Mouse (Mus musculus) liver, embryonic 11.5 days (tissue): Measurements from ENCODE around the gene Pithd1. TPM values are rescaled to one million over a fixed set of nuclear protein-coding genes. Genes with fewer than 3 reads are reported as not detected.
"Not testable (repeated sequence)": the region's sequence is repeated elsewhere in the genome, so short reads cannot be mapped to it uniquely, and the experiment has no call there.

Source experiments
- ATAC-seq: fragments of 200-750 bp; cut with Nextera tagmentation; replicated peaks from 2 replicates; pipeline ENCODE4 v1.8.0; 2017; ENCODE audit warnings: moderate number of reproducible peaks, mild to moderate bottlenecking, moderate TSS enrichment, moderate library complexity; ENCODE audit not compliant: low FRiP score
- DNase-seq: peaks from one replicate; pipeline ENCODE4 v3.0.0-alpha.2; 2017; ENCODE audit warnings: low spot score
- H3K27ac ChIP-seq: fragments of 300-500 bp; sonication (generic); 2 replicates; pipeline ENCODE4 v1.5.1; 2014; ENCODE audit warnings: mild to moderate bottlenecking, low read depth, low read length, control low read depth
- H3K27me3 ChIP-seq: fragments of 300-500 bp; sonication (generic); replicated peaks from 2 replicates; pipeline ENCODE4 v1.6.1; 2014; ENCODE audit warnings: low read length, mixed read lengths; ENCODE audit not compliant: control insufficient read depth, insufficient read depth
- H3K36me3 ChIP-seq: fragments of 300-500 bp; sonication (generic); 2 replicates; pipeline ENCODE4 v1.6.1; 2014; ENCODE audit warnings: mild to moderate bottlenecking, low read length, moderate library complexity, mixed read lengths; ENCODE audit not compliant: control insufficient read depth, insufficient read depth
- H3K4me1 ChIP-seq: fragments of 300-500 bp; sonication (generic); replicated peaks from 2 replicates; pipeline ENCODE4 v1.6.1; 2014; ENCODE audit warnings: low read length, mixed read lengths; ENCODE audit not compliant: control insufficient read depth, insufficient read depth
- H3K4me2 ChIP-seq: fragments of 300-500 bp; sonication (generic); 2 replicates; pipeline ENCODE4 v1.6.1; 2014; ENCODE audit warnings: mild to moderate bottlenecking, control low read depth, moderate library complexity
- H3K4me3 ChIP-seq: fragments of 300-500 bp; sonication (generic); 2 replicates; pipeline ENCODE4 v1.5.1; 2014; ENCODE audit warnings: low read depth, low read length, control low read depth
- H3K9ac ChIP-seq: fragments of 300-500 bp; sonication (generic); 2 replicates; pipeline ENCODE4 v1.6.1; 2014; ENCODE audit warnings: low read depth, low read length, control low read depth
- H3K9me3 ChIP-seq: fragments of 300-500 bp; sonication (generic); 2 replicates; pipeline ENCODE4 v1.6.1; 2016; ENCODE audit warnings: low read length, inconsistent platforms, mixed read lengths; ENCODE audit not compliant: control insufficient read depth
- WGBS: fragments of 180-500 bp; shearing (Covaris S2); extraction: QIAGEN DNeasy Blood & Tissue Kit; methylation state at CpG from one replicate; pipeline ENCODE4 v1.1.7; 2014; 5-methylcytosine and 5-hydroxymethylcytosine counted together
- polyA plus RNA-seq: library from polyadenylated mRNA; unstranded; fragments of >200 nt; fragmentation: Nextera tagmentation; extraction: Ambion mirVana; gene quantifications from 2 replicates; pipeline ENCODE4 v1.2.1, GENCODE M21; 2014

Gene Pithd1
- polyA plus RNA-seq, 1 experiment from 2014 or later, result 96.9 TPM

- Histone ChIP-seq H3K4me3 (no peak overlapping the region), H3K36me3 (peaks cover 14% of the 10 kb centered on the region), H3K9me3 (no peaks in the 10 kb centered on the region), H3K27me3 (no peaks in the 10 kb centered on the region), H3K4me1 (peaks cover 21% of the 10 kb centered on the region), H3K4me2 (no peak overlapping the region), H3K27ac (no peak overlapping the region), H3K9ac (no peak overlapping the region)
- DNase-seq, result no peak
- 90% methylated on average over 10 of the region's 10 CpGs for WGBS
- no peak for ATAC-seq
These were observed 37.6 kb downstream of the Pithd1 start for GRCm38 (mm10) chr4:135949475-135949874.

- DNase-seq, result no peak
- H3K4me1 ChIP-seq, result peaks cover 25% of the 10 kb centered on the region
- no peaks in the 10 kb centered on the region for H3K9me3 ChIP-seq
- no peak overlapping the region for H3K27ac ChIP-seq
- H3K4me3 ChIP-seq, result no peak overlapping the region
- 0 out of 2 replicates have a peak overlapping the region, but pooled peaks have one; percentile 39 for H3K9ac ChIP-seq
- H3K36me3 ChIP-seq, result peaks cover 13% of the 10 kb centered on the region
- H3K4me2 ChIP-seq, result peak overlapping the region; percentile 11; the same call in 1 of the 2 replicates
- no peak for ATAC-seq
- 79% methylated on average over 8 of the region's 8 CpGs for WGBS
- no peaks in the 10 kb centered on the region for H3K27me3 ChIP-seq
These were observed 38.9 kb downstream of the Pithd1 start for GRCm38 (mm10) chr4:135948142-135948541.

- Histone ChIP-seq H3K4me2 (peak overlapping the region; percentile 81), H3K9ac (peak overlapping the region; percentile 84), H3K4me1 (peaks cover 25% of the 10 kb centered on the region), H3K36me3 (peaks cover 3% of the 10 kb centered on the region), H3K27me3 (no peaks in the 10 kb centered on the region), H3K9me3 (no peaks in the 10 kb centered on the region), H3K27ac (peak overlapping the region; percentile 53), H3K4me3 (peak overlapping the region; percentile 82)
- WGBS, result 1% methylated on average over 28 of the region's 28 CpGs
- DNase-seq (no peak), ATAC-seq (peak; percentile 21)
These were observed 40.3 kb downstream of the Pithd1 start for GRCm38 (mm10) chr4:135946659-135947301.

GRCm38 (mm10) chr4:135946278-135946658, 40.8 kb downstream of the Pithd1 start, which contains the start of gene Hmgcl:
Hmgcl (plus strand) TSS chr4:135946448.
- H3K4me2 ChIP-seq, result peak within 1 kb of the TSS; percentile 81
- peak within 1 kb of the TSS; percentile 82 for H3K4me3 ChIP-seq
- peaks cover 25% of the 10 kb centered on the region for H3K4me1 ChIP-seq
- no peaks in the 10 kb centered on the region for H3K27me3 ChIP-seq
- DNase-seq (peak; percentile 90), ATAC-seq (peak; percentile 90)
- 0% methylated on average over 23 of the region's 23 CpGs for WGBS
- H3K9ac ChIP-seq, result peak within 1 kb of the TSS; percentile 84
- no peaks in the 10 kb centered on the region; the same call in 1 of the 2 replicates for H3K36me3 ChIP-seq
- H3K27ac ChIP-seq, result peak within 1 kb of the TSS; percentile 53
- H3K9me3 ChIP-seq, result no peaks in the 10 kb centered on the region

GRCm38 (mm10) chr4:135945706-135946105, 41.4 kb downstream of the Pithd1 start:
- H3K27ac ChIP-seq, result peak overlapping the region; percentile 26; the same call in 1 of the 2 replicates
- no peaks in the 10 kb centered on the region for H3K9me3 ChIP-seq
- no peak overlapping the region; the same call in 1 of the 2 replicates for H3K9ac ChIP-seq
- H3K4me1 ChIP-seq, result peaks cover 25% of the 10 kb centered on the region
- H3K4me2 ChIP-seq, result peak overlapping the region; percentile 81
- DNase-seq (no peak), ATAC-seq (peak; percentile 15; the same call in 1 of the 2 replicates)
- no peaks in the 10 kb centered on the region for H3K36me3 ChIP-seq
- no peaks in the 10 kb centered on the region for H3K27me3 ChIP-seq
- peak overlapping the region; percentile 82 for H3K4me3 ChIP-seq
- WGBS, result 69% methylated on average over 10 of the region's 10 CpGs

GRCm38 (mm10) chr4:135943389-135943788, 43.7 kb downstream of the Pithd1 start:
- no peaks in the 10 kb centered on the region for H3K36me3 ChIP-seq
- no peak overlapping the region for H3K9ac ChIP-seq
- H3K4me2 ChIP-seq, result no peak overlapping the region
- no peak overlapping the region for H3K4me3 ChIP-seq
- DNase-seq, result no peak
- ATAC-seq, result no peak
- no peaks in the 10 kb centered on the region for H3K9me3 ChIP-seq
- H3K4me1 ChIP-seq, result peaks cover 21% of the 10 kb centered on the region
- H3K27ac ChIP-seq, result no peak overlapping the region
- 55% methylated on average over 4 of the region's 4 CpGs for WGBS
- H3K27me3 ChIP-seq, result no peaks in the 10 kb centered on the region

GRCm38 (mm10) chr4:135942193-135942592, 44.9 kb downstream of the Pithd1 start:
- H3K4me2 ChIP-seq, result no peak overlapping the region
- H3K27ac ChIP-seq, result no peak overlapping the region
- no peak for ATAC-seq
- H3K9ac ChIP-seq, result no peak overlapping the region
- DNase-seq, result no peak
- 66% methylated on average over 6 of the region's 6 CpGs for WGBS
- H3K27me3 ChIP-seq, result no peaks in the 10 kb centered on the region
- no peak overlapping the region for H3K4me3 ChIP-seq
- no peaks in the 10 kb centered on the region for H3K9me3 ChIP-seq
- peaks cover 13% of the 10 kb centered on the region for H3K4me1 ChIP-seq
- no peaks in the 10 kb centered on the region for H3K36me3 ChIP-seq

GRCm38 (mm10) chr4:135941026-135941425, 46.0 kb downstream of the Pithd1 start:
- not testable (repeated sequence) for H3K27me3 ChIP-seq, H3K9ac ChIP-seq, H3K4me3 ChIP-seq, H3K27ac ChIP-seq, DNase-seq, H3K9me3 ChIP-seq, H3K4me2 ChIP-seq, ATAC-seq, H3K36me3 ChIP-seq
- 82% methylated on average over 8 of the region's 8 CpGs for WGBS
- H3K4me1 ChIP-seq, result peaks cover 21% of the 10 kb centered on the region

- H3K27me3 ChIP-seq, result no peaks in the 10 kb centered on the region
- H3K4me1 ChIP-seq, result peaks cover 34% of the 10 kb centered on the region
- ATAC-seq (peak; percentile 61), DNase-seq (no peak)
- no peaks in the 10 kb centered on the region for H3K36me3 ChIP-seq
- H3K9me3 ChIP-seq, result no peaks in the 10 kb centered on the region
- H3K9ac ChIP-seq, result no peak overlapping the region
- WGBS, result 62% methylated on average over 7 of the region's 7 CpGs
- no peak overlapping the region for H3K4me2 ChIP-seq
- no peak overlapping the region; the same call in 1 of the 2 replicates for H3K27ac ChIP-seq
- H3K4me3 ChIP-seq, result no peak overlapping the region
These were observed 48.2 kb downstream of the Pithd1 start for GRCm38 (mm10) chr4:135938858-135939257.
